Mouse (Mus musculus): ENCODE results near the gene Poglut1.
"Not testable (repeated sequence)": the region's sequence is repeated elsewhere in the genome, so short reads cannot be mapped to it uniquely, and the experiment has no call there.

Poglut1 gene

GRCm38 (mm10) chr16:38536544-38537146 is 13.4 kb downstream of the Poglut1 start:
- peak; percentile 37 to 68 for DNase-seq (ENCODE audit: low spot score in 2 of 2)

GRCm38 (mm10) chr16:38526264-38526663 is 23.8 kb downstream of the Poglut1 start:
- no peak for DNase-seq (ENCODE audit: low spot score in 2 of 2)

- peak; percentile 92 to 93 for DNase-seq (ENCODE audit: low spot score in 2 of 2)
Observed at GRCm38 (mm10) chr16:38522129-38523084, 27.7 kb downstream of the Poglut1 start, which contains the start of gene Timmdc1. Gene Timmdc1 (minus strand): TSS chr16:38522663.

GRCm38 (mm10) chr16:38521211-38521987 is 28.7 kb downstream of the Poglut1 start:
- DNase-seq (ENCODE audit: low spot score in 2 of 2), result no peak

GRCm38 (mm10) chr16:38519140-38519539 is 30.9 kb downstream of the Poglut1 start:
- no peak for DNase-seq (ENCODE audit: low spot score in 2 of 2)

- no peak for DNase-seq (ENCODE audit: low spot score in 2 of 2)
Observed at GRCm38 (mm10) chr16:38510846-38511245, 39.2 kb downstream of the Poglut1 start.

- DNase-seq (ENCODE audit: low spot score in 2 of 2), result peak; percentile 41 to 71
Observed at GRCm38 (mm10) chr16:38506041-38506634, 43.9 kb downstream of the Poglut1 start.

- no peak for DNase-seq (ENCODE audit: low spot score in 2 of 2)
Observed at GRCm38 (mm10) chr16:38503528-38503927, 46.5 kb downstream of the Poglut1 start.

- DNase-seq (ENCODE audit: low spot score in 2 of 2), result no peak
Observed at GRCm38 (mm10) chr16:38502469-38502868, 47.6 kb downstream of the Poglut1 start.

GRCm38 (mm10) chr16:38496604-38497140 is 53.4 kb downstream of the Poglut1 start:
- no peak for DNase-seq (ENCODE audit: low spot score in 2 of 2)

GRCm38 (mm10) chr16:38493890-38494289 is 56.2 kb downstream of the Poglut1 start:
- DNase-seq (ENCODE audit: low spot score in 2 of 2), result no peak

- DNase-seq (ENCODE audit: low spot score in 2 of 2), result no peak
Observed at GRCm38 (mm10) chr16:38492551-38492950, 57.5 kb downstream of the Poglut1 start.

- no peak for DNase-seq (ENCODE audit: low spot score in 2 of 2)
Observed at GRCm38 (mm10) chr16:38483582-38484309, 66.3 kb downstream of the Poglut1 start.

- DNase-seq (ENCODE audit: low spot score in 2 of 2), result no peak
Observed at GRCm38 (mm10) chr16:38482780-38483562, 67.1 kb downstream of the Poglut1 start.

GRCm38 (mm10) chr16:38481327-38481726 is 68.7 kb downstream of the Poglut1 start:
- no peak for DNase-seq (ENCODE audit: low spot score in 2 of 2)

- no peak for DNase-seq (ENCODE audit: low spot score in 2 of 2)
Observed at GRCm38 (mm10) chr16:38478296-38478695, 71.8 kb downstream of the Poglut1 start.

GRCm38 (mm10) chr16:38477241-38477608 is 72.8 kb downstream of the Poglut1 start:
- DNase-seq (ENCODE audit: low spot score in 2 of 2), result not testable (repeated sequence)

GRCm38 (mm10) chr16:38476312-38477240 is 73.5 kb downstream of the Poglut1 start:
- DNase-seq (ENCODE audit: low spot score in 2 of 2), result peak in 1 of 2 experiments; percentile 28
